Mouse (Mus musculus) thymus, postnatal 0 days (tissue): ENCODE data around the gene Atf1. TPM values are rescaled to one million over a fixed set of nuclear protein-coding genes. Genes with fewer than 3 reads are reported as not detected.

Source experiments
- DNase-seq: peaks from one replicate; pipeline ENCODE4 v3.0.0-alpha.2; 2015; ENCODE audit warnings: low spot score
- polyA plus RNA-seq: library from polyadenylated mRNA; unstranded; fragments of >200 nt; fragmentation: Nextera tagmentation; extraction: Ambion mirVana; gene quantifications from 2 replicates; pipeline ENCODE4 v1.2.1, GENCODE M21; 2015

The Atf1 gene
- polyA plus RNA-seq: 47.5 and 66.9 TPM in 2 replicates

- peak; percentile 92 for DNase-seq
These were observed at the start of gene Atf1 for GRCm38 (mm10) chr15:100227663-100228534. Atf1 (plus strand) TSS chr15:100227819.

GRCm38 (mm10) chr15:100178487-100178886 lies 49.1 kb upstream of the Atf1 start:
- DNase-seq: no peak

GRCm38 (mm10) chr15:100179685-100180084 lies 47.9 kb upstream of the Atf1 start:
- DNase-seq: no peak

DNA sequence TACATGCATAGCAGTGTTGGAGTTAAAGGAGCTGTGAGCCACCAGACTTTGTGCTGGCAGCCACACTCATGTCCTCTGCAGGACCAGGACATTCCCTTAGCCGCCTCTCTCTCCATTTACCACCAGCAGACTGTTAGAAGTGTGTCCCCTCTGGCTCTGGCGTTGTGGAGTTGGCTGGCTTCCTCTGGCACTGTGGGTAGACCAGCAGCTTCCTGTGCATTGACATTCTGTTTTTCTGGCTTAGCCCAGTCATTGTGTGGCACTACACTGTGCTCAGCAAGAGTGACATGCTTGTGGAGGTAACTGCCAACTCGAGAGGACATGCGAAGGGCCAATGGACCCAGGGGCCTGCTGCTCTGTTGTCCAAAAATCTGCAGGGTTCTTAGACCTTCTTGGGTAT lies 47.4 kb upstream of the Atf1 start:
- no peak for DNase-seq

DNA sequence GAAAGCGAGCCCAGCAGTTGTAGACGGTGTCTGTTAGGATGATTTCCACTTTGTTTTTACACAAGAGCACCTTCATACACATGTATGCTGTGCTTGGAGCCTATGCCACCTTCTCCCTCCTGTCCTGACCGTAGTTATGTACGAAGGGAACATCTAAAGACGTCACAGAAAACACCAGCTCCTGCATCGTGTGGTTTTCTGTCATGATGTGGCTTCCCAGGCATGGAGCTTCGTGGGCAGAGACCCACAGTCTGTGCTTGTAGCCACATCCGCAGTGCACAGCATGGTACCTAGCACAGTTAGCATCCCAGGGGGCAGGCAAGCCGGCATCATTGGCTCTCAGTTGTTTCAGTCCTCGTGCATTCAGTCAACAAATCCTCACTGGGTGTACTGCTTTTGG lies 45.8 kb upstream of the Atf1 start:
- DNase-seq: peak; percentile 54

DNA sequence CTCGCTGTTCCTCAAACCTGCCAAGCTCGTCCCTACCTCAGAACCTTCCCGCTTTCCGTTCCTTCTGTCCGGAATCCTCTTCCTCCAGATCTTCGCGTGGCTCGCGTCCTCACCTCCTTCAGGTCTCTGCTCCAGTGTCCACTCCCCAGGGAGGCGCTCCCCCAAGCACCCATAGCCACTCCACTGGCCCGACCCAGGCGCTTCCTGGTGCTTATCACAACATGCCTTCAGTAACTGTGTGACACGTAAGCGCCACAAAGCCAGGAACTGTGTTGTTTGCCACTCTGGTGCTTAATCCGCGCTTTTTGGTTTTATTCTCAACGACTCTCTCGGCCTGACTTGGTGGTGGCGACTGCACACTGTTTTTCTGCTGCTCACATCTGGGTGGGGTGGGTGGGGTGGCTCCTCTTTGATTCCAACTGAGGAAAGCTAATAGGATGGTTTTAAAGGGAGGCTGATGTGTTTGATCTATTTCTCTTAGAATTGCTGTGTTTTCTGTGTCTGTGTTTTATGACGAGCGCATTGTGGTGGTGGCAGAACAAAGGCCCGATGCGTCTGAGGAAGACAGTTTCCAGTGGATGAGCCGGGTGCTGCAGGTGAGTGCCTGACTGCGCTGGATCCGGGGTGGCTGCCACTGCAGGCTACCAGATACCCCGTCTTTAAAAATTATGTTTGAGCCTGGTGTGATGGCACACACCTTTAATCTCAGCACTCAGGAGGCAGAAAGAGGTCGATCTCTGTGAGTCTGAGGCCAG lies 44.9 kb upstream of the Atf1 start:
- no peak for DNase-seq

- no peak for DNase-seq
These were observed 44.1 kb upstream of the Atf1 start for GRCm38 (mm10) chr15:100183510-100183909.

GRCm38 (mm10) chr15:100184821-100185496 lies 42.7 kb upstream of the Atf1 start:
- no peak for DNase-seq

DNA sequence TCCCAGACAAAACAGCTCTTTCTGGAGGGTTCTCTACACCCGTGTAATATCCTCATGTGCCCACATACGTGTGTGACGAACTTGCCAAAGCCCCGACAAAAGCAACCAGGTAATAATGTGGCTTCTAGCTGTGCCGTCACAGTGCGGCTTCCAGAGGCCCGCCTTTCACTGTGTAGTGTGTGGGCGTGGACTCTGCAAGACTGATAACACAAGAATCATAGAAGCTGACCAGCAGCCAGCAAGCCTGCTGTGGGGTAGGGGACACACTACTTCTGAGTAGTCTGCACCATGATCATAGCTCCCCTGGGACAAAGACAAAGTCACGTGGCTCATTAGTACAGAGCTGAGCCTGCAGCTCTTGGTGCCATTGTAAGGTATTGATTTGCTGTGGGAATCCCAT lies 41.4 kb upstream of the Atf1 start:
- no peak for DNase-seq

GRCm38 (mm10) chr15:100186882-100187672 lies 40.5 kb upstream of the Atf1 start:
- no peak for DNase-seq

DNA sequence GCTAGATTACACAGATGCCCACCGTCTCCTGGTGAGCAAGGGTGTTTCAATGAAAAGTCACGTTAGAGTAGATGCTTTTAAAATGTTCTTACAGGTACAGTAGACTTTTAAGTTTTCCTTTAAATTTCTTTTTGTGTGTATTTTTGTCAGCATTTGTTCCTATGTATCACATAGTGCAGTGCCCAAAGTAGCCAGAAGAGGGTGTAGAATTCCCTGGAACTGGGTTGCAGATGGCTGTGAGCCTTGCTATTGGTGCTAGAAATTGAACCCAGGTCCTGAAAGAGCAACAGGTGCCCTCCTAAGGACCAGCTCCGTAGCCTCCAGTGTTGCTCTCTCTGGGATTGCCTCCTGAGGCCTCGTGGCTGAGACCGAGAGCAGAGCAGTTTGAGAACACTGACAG lies 39.1 kb upstream of the Atf1 start:
- no peak for DNase-seq

DNA sequence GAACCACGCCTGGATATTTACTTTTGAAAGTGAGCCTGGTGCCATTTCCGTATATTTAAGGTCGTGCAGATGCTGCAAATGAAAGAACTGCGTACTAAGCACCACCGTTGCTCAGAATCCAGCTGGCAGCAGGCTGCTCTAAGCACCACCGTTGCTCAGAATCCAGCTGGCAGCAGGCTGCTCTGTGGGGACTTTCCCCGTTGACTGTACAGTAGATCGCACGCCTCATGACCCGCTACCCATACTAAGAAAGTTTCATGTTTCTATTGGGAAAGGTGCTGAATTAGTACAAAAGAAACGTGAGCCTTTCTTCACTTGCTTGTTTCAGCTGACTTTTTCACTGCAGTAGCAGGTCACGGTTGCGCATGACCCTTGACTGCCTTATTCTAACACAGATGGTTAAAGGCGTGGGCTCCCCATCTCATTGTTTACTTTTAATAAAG lies 38.6 kb upstream of the Atf1 start:
- no peak for DNase-seq

DNA sequence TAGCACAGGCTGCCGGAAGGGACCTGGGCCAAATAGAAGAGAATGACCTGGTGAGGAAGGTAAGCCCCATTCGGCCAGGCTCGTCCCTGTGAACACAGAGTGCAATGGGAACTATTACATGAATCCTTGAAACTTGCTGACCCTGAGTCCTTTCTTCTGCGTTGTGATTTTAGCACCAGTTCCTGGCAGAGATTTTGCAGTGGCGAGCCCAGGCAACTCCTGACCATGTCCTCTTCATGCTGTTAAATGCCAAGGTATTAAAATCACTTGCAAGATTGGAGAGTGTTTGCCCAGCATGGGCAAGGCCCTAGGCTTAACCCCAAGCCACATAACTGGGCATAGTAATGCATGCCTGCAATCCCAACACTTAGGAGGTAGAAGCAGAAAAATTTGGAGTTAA lies 37.5 kb upstream of the Atf1 start:
- no peak for DNase-seq

DNA sequence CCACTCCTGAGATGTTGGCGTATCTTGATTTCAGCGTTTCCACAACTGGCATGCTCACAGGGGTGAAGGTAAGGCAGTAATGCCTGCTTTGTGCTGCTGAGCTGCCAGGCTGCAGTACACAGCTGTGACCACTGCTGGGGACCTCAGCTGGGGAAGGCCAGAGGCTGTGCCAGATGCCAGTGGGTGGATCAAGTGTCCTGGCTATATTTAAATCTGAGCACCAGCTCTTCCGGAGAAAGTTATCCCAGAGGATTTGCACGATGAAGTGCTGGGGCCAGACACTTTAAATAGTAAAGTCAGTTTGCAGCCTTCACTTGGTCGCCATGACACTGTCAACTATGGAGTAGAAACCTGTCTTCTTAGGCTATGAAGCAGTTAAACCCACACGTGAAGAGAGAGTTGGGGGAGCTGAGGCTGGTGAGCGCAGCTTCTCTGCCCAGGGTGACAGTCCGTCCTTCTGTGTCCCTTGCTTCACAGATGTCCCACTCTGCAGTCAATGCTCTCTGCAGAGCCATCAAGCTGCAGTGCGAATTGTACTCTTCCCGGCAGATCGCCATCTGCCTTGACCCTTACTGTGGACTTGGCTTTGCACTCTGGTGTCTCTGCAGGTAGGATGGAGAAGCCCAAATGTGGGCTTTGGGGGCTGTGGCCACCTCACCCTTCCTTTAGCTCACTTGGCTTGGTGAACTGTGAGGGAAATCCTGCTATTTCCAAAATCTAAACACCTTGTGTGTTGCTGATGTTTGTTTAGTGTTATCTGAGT lies 28.5 kb upstream of the Atf1 start:
- DNase-seq: no peak

DNA sequence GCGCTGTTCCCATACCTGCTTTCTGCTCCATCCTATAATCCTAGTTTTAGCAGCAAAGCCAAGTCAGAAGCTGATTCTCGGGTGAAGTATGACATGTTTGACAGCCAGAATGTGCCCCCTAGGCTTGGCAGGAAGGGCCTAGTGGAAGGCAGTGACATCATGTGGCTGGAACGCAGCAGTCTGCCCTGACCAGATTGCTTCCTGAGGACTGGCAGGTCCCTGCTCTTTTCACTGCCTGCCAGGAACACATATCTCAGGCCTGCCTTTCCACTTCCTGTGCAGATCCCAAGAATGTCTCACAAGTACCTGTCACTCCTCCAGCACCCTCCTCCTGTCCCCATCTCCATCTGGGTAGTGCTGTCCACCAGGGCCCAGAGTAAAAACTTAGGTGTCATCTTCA lies 27.8 kb upstream of the Atf1 start:
- DNase-seq: no peak

GRCm38 (mm10) chr15:100201806-100202205 lies 25.8 kb upstream of the Atf1 start:
- no peak for DNase-seq

DNA sequence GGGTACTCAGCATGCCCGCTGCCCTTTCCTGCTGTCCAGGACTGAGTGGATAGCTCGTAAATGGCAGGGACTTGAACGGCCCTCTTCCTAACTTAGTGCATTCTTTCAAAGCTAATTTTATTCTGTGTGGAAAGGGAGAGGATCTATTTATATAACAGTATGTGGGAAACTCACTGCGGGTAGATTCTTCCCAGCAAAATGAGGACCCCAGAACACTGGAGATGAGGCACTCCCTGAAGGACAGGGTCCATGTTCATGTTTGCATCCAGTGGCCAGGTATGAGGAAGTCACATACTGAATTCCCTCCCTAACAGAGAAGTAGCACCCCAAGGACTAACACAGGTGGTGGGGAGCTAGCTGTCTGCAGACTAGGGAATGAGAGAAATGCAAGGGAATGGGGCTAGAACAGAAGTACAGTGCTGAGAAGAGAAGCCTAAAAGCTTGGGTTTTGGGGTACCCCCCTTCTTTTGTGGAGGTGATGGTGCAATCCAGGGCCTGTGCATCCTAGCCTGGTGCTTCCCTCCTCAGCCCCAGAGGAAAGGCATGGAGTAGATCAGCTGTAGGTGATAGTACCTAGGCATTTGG lies 25.1 kb upstream of the Atf1 start:
- no peak for DNase-seq

DNA sequence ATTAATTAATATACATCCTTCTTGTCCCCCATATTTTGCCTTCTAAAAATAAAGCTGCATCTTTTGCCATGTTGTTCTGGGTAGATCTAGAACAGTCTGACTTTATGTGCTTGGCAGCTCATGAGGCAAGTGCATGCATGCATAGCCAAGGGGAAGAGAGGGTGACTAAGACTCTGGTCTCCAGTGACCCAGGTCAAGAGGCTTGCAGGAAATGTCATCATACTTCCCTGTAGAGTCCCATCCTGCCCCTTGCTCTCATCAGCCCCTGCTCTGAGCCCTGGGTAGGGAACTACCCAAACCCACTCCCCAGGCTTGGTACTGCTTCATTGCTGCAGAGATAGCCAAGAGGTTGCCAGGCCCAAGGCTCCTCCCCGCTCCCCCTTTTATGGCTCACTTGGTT lies 23.0 kb upstream of the Atf1 start:
- DNase-seq: no peak

DNA sequence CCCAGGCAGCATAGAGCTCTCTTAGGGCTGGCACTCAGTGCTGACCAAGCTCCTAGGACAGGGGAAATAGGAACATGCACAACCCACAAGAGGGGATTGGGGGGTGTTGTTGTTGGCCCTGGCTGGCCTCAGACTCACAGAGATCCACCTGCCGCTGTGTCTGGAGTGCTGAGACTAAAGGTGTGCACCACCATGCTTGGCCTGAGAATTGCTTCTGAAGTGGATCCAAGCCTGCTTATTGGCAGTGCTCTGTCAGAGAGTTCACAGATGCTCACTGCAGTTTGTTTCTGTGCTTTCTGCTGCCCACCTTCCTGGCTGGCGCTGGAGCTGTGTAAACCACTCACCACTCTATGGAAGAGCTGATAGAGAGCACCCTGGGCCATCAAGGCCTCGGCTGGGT lies 17.6 kb upstream of the Atf1 start:
- DNase-seq: no peak

DNA sequence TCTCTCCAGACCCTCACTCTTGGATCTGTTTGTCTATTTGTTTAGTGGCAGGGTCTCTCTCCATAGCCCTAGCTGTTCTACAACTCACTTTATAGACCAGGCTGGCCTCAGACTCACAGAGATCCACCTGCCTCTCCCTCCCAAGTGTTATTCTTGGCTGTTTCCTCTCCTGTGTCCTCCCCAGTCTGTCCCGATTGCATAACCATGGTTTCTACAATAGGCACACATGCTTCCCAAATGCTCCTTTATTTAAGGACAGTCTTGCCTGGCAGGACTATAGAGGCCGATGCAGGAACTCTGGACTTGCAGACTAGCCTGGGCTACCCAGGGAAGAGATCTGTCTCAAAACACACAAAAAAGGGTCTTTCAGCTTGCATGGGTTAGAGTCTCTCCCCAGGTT lies 14.3 kb upstream of the Atf1 start:
- no peak for DNase-seq
